Mouse (Mus musculus) neural tube, embryonic 11.5 days (tissue): ENCODE data around the gene Slco3a1. TPM values are rescaled to one million over a fixed set of nuclear protein-coding genes. Genes with fewer than 3 reads are reported as not detected.

Source experiments
- ATAC-seq: fragments of 200-750 bp; cut with Nextera tagmentation; 2 replicates; pipeline ENCODE4 v1.8.0; 2017; ENCODE audit warnings: moderate number of reproducible peaks, mild to moderate bottlenecking, moderate TSS enrichment, moderate library complexity; ENCODE audit not compliant: insufficient read depth, low FRiP score, low TSS enrichment
- DNase-seq: peaks from one replicate; pipeline ENCODE4 v3.0.0-alpha.2; 2015; ENCODE audit warnings: low spot score
- H3K27ac ChIP-seq: fragments of 300-500 bp; sonication (generic); 2 replicates; pipeline ENCODE4 v1.5.1; 2014; ENCODE audit warnings: low read depth, mild to moderate bottlenecking, low read length
- H3K27me3 ChIP-seq: fragments of 300-500 bp; sonication (generic); 2 replicates; pipeline ENCODE4 v1.6.1; 2014; ENCODE audit warnings: mild to moderate bottlenecking, low read length, mixed read lengths; ENCODE audit not compliant: control insufficient read depth, insufficient read depth
- H3K36me3 ChIP-seq: fragments of 300-500 bp; sonication (generic); 2 replicates; pipeline ENCODE4 v1.6.1; 2014; ENCODE audit warnings: mild to moderate bottlenecking, low read length, moderate library complexity, mixed read lengths; ENCODE audit not compliant: control insufficient read depth, insufficient read depth
- H3K4me1 ChIP-seq: fragments of 300-500 bp; sonication (generic); 2 replicates; pipeline ENCODE4 v1.6.1; 2014; ENCODE audit warnings: low read length, mixed read lengths; ENCODE audit not compliant: control insufficient read depth, insufficient read depth
- H3K4me2 ChIP-seq: fragments of 300-500 bp; sonication (generic); 2 replicates; pipeline ENCODE4 v1.6.1; 2014; ENCODE audit warnings: low read depth, mild to moderate bottlenecking, moderate library complexity
- H3K4me3 ChIP-seq: fragments of 300-500 bp; sonication (generic); 2 replicates; pipeline ENCODE4 v1.5.1; 2014; ENCODE audit warnings: low read depth, low read length
- H3K9ac ChIP-seq: fragments of 300-500 bp; sonication (generic); 2 replicates; pipeline ENCODE4 v1.6.1; 2014; ENCODE audit warnings: mild to moderate bottlenecking, low read length
- H3K9me3 ChIP-seq: fragments of 300-500 bp; sonication (generic); 2 replicates; pipeline ENCODE4 v1.6.1; 2016; ENCODE audit warnings: low read length; ENCODE audit not compliant: control insufficient read depth
- WGBS: fragments of 180-500 bp; shearing (Covaris S2); extraction: QIAGEN DNeasy Blood & Tissue Kit; methylation state at CpG from one replicate; pipeline ENCODE4 v1.1.7; 2014; 5-methylcytosine and 5-hydroxymethylcytosine counted together
- polyA plus RNA-seq: library from polyadenylated mRNA; unstranded; fragments of >200 nt; fragmentation: Nextera tagmentation; extraction: Ambion mirVana; gene quantifications from 2 replicates; pipeline ENCODE4 v1.2.1, GENCODE M21; 2014

The Slco3a1 gene
- polyA plus RNA-seq, 1 experiment from 2014 or later, result 13.0 TPM

DNA sequence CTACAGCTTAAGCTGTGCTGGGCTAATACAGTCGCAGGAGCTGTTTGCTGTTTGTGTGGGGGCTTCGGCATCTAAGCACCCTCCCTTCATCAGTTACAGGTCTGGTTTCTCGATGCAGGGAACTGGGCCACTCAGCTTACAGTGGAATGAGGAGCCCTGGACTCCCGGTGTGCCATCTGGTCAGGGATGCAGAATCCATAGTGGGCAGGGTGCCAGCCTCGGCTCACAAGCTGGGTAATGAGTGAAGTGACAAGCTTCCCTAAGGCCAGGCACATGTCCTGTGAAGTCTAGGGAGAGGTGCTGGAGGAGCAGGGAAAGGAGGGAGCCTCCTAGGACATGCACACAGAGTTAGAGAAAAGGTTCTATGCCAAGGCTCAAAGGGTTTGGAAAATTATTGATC, 168.3 kb downstream of the Slco3a1 start:
- H3K4me3 ChIP-seq, result no peak overlapping the region
- H3K27me3 ChIP-seq, result no peaks in the 10 kb centered on the region
- peaks cover 6% of the 10 kb centered on the region; the same call in 1 of the 2 replicates for H3K4me1 ChIP-seq
- WGBS, result 83% methylated on average over 5 of the region's 5 CpGs
- peak; percentile 3 for DNase-seq
- no peaks in the 10 kb centered on the region for H3K9me3 ChIP-seq
- no peak for ATAC-seq
- no peak overlapping the region for H3K9ac ChIP-seq
- H3K4me2 ChIP-seq, result no peak overlapping the region
- H3K27ac ChIP-seq, result no peak overlapping the region
- no peaks in the 10 kb centered on the region for H3K36me3 ChIP-seq

DNA sequence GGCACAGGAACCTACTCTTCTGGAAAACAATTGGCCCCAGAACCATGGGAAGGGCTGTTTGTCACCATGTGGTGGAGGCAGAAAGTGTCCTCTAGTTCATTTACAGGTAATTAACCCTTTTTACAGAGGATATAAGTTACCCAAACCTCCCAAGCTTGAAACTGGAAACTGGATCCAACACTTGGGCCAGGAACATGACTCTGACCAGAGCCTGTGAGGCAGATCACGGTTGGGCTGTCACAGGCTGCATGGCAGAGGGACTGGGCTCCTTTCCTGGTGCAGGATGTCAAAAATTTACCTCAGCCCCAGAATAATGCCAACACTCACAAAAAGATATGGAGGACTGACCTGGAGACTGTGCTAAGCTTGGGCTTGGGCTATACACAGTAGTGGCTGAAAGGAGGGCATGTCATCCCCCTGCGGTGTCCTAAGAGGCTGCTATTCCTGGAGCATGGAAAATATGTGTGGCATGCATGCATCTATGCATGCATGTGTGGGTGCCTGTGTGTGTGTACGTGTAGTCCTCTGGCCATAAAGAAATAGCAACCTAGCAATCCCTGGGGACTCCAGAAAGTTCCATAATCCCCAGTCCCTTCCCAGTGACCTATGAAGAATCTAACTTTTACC, 171.4 kb downstream of the Slco3a1 start:
- Histone ChIP-seq H3K4me3 (no peak overlapping the region), H3K4me2 (no peak overlapping the region), H3K36me3 (no peaks in the 10 kb centered on the region), H3K27me3 (no peaks in the 10 kb centered on the region), H3K9ac (no peak overlapping the region), H3K27ac (no peak overlapping the region), H3K4me1 (no peaks in the 10 kb centered on the region), H3K9me3 (no peaks in the 10 kb centered on the region)
- WGBS, result 88% methylated on average over 3 of the region's 3 CpGs
- no peak for ATAC-seq
- no peak for DNase-seq

DNA sequence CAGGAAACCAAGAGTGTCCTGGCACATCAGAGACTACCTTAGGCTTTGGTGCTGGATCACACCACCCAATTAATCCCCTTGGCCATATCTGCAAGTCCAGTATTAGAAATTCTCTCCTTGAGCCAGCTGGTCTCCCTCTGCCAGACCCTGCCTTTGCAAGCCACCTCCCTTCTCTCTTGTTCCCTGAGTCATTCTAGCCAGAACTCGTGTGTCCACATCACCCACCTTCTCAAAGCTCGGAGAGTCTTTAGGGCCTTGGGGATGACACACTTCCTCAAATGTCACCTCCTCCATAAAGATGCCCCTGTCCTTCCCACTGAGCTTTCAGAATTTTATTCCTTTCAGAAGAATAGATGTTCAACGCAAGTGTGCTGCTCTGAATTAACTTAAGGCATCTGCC, 172.3 kb downstream of the Slco3a1 start:
- H3K4me3 ChIP-seq, result no peak overlapping the region
- 78% methylated on average over 3 of the region's 3 CpGs for WGBS
- no peak overlapping the region for H3K9ac ChIP-seq
- no peak overlapping the region for H3K27ac ChIP-seq
- ATAC-seq (no peak), DNase-seq (no peak)
- H3K4me2 ChIP-seq, result no peak overlapping the region
- no peaks in the 10 kb centered on the region for H3K9me3 ChIP-seq
- no peaks in the 10 kb centered on the region for H3K27me3 ChIP-seq
- no peaks in the 10 kb centered on the region for H3K4me1 ChIP-seq
- no peaks in the 10 kb centered on the region for H3K36me3 ChIP-seq

DNA sequence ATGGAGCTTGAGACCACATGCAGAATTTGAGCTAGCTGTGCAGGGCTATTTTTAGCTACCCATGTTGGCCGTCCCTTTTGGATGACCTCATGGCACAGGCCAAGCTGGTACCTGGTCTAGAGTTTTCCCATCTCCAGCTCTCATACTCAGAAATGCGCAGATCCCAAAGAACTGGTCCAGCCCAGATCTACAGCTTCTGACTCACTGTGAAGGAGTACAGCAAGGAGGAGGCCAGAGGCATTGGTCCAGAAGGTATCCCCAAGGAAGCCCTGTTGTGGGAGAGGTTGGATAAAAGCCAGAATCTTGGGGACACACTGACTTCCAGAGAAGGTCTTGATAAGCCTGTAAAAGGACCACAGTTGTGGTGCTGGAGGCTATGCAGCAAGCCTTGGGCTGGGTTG, 172.7 kb downstream of the Slco3a1 start:
- DNase-seq (no peak), ATAC-seq (no peak)
- H3K27me3 ChIP-seq, result no peaks in the 10 kb centered on the region
- H3K27ac ChIP-seq, result no peak overlapping the region
- no peak overlapping the region for H3K4me3 ChIP-seq
- H3K9ac ChIP-seq, result no peak overlapping the region
- WGBS, result 85% methylated on average over 2 of the region's 2 CpGs
- no peaks in the 10 kb centered on the region for H3K4me1 ChIP-seq
- no peaks in the 10 kb centered on the region for H3K9me3 ChIP-seq
- no peaks in the 10 kb centered on the region for H3K36me3 ChIP-seq
- H3K4me2 ChIP-seq, result no peak overlapping the region

DNA sequence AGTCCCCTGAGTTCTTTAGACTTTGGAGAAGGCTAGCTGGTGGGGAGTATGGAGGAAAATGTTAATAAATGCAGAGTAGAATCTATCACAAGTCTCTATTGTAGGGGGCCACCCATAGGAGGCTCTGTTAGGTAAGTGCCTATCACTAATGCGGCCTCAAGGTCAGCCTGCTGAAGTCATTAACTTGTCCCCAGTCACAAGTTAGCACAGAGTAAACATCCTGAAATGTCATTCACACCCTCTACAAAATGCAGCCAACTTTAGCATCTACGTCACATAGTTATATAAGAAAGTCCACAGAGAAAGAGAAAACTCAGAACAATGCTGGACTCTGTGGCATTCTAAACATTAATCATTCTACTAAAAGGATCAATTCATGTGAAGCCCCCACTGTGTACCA, 173.5 kb downstream of the Slco3a1 start:
- Histone ChIP-seq H3K4me1 (no peaks in the 10 kb centered on the region), H3K27ac (no peak overlapping the region), H3K4me3 (no peak overlapping the region), H3K4me2 (no peak overlapping the region), H3K9me3 (no peaks in the 10 kb centered on the region), H3K27me3 (no peaks in the 10 kb centered on the region), H3K36me3 (no peaks in the 10 kb centered on the region), H3K9ac (no peak overlapping the region)
- DNase-seq, result no peak
- no peak for ATAC-seq
- 65% methylated on average over 2 of the region's 2 CpGs for WGBS

DNA sequence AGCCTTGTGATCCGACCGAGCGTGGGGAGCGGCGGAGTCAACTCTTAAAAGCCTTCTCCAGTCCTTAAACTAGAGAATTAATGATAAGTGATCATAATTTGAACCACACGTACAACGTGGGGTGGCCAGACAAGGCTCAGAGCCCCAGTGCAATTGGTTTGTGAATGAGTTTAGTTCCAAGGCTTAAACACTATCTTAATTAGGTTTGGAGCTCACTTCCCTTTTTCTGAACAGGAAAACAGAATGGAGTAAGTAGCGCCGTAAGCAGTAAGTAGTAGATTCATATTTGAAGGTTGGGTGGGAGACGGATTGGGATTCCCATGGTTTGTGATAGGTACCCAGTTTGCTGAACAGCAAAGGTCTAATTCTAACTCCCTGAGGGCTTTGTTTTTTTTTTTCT, 176.7 kb downstream of the Slco3a1 start:
- H3K4me2 ChIP-seq, result no peak overlapping the region
- DNase-seq, result no peak
- no peaks in the 10 kb centered on the region for H3K27me3 ChIP-seq
- H3K36me3 ChIP-seq, result no peaks in the 10 kb centered on the region
- no peaks in the 10 kb centered on the region for H3K9me3 ChIP-seq
- WGBS, result 85% methylated on average over 10 of the region's 10 CpGs
- no peak overlapping the region for H3K9ac ChIP-seq
- ATAC-seq, result no peak
- no peak overlapping the region for H3K27ac ChIP-seq
- H3K4me1 ChIP-seq, result no peaks in the 10 kb centered on the region
- H3K4me3 ChIP-seq, result no peak overlapping the region

DNA sequence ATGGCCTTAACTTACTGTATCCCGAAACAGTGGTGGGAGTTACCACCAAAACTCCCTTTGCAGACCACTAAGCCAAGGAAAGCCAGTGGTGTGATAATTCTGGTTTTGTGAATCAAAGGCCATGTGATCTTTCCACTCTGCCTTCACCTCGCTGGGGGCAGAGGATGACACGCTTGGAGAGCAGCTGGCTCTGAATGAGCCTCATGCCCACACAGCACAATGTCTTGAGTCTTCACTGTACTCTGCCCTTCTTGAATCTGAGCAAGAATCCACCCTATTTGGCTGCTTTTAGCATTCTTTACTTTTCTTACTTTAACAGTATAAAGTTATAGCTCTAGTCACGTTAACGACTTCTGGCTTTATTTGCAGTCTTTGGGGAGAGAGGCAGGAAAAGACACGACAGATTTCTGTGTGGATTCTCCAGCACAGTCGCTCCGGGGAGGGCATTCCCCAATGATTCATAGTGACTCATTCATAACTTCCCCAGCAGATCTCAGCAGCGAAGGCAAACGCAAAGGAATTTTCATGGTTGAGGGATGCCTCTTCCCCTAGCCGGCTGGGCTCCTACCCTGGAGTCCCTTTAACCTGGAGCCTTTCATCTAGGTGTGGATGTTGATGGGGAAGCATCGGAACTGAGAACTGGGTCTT, 178.1 kb downstream of the Slco3a1 start:
- Histone ChIP-seq H3K9ac (no peak overlapping the region), H3K4me3 (no peak overlapping the region), H3K27ac (no peak overlapping the region), H3K9me3 (no peaks in the 10 kb centered on the region), H3K4me2 (no peak overlapping the region), H3K36me3 (no peaks in the 10 kb centered on the region), H3K4me1 (no peaks in the 10 kb centered on the region), H3K27me3 (no peaks in the 10 kb centered on the region)
- ATAC-seq (no peak), DNase-seq (no peak)
- WGBS, result 70% methylated on average over 12 of the region's 12 CpGs

DNA sequence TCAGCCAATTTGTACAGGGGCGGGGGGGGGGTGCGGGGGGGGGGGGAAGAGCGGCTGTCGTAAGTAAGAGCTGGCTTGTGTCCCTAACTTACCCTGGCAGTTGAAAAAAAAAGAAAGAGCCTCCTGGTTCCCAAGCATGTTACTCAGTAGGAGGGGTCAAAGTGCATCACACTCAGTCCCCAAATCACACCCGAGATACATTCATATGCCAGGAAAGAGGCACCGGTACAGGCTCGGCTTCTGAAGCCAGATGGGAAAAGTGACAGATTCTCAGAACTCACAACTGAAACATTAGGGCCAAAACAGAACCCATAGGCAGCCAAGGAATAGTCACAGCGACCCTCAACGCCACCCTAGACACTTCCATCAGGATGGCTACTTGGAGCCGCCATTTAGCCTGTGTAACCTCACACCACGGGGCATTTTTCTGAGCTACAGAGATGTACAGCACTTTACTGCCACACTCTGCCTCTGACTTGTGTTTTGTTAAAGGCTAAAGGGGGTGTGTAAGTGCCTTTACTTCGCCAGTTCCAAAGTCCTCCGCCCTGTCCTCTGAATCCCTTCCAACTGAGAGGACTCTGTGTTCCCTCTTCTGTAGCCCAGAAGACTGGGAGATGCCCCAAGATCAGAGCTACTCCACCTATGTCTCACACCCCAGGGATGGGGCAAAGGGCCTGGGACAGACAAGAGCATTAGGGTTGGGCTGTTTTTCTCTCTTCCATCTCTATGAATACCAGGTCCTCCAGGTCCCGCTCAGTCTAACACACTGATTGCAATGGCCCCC, 179.2 kb downstream of the Slco3a1 start:
- no peak overlapping the region for H3K4me2 ChIP-seq
- H3K27me3 ChIP-seq, result no peaks in the 10 kb centered on the region
- 83% methylated on average over 12 of the region's 14 CpGs for WGBS
- no peak for DNase-seq
- no peak overlapping the region for H3K27ac ChIP-seq
- no peaks in the 10 kb centered on the region for H3K4me1 ChIP-seq
- no peaks in the 10 kb centered on the region for H3K36me3 ChIP-seq
- no peak for ATAC-seq
- H3K9me3 ChIP-seq, result no peaks in the 10 kb centered on the region
- H3K9ac ChIP-seq, result no peak overlapping the region
- no peak overlapping the region for H3K4me3 ChIP-seq

DNA sequence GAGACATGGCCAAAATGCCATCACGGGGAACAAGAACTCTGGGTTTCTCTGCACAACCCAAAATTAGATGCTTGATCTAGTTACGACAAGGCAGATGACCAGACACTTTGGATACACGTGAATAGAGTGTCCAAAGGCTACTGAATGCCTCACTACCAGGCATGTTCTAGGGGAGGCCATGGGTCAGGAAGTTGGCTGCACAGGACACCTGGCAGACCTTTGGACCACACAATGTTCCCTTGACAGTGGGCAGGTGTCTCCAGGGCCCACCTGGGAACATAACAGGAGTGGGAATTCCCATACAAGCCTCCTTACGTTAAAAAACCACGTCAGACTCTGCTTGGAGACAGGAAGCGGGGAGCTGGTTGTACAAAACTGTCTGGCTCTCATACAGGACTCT, 181.5 kb downstream of the Slco3a1 start:
- Histone ChIP-seq H3K27ac (no peak overlapping the region), H3K4me1 (no peaks in the 10 kb centered on the region), H3K9me3 (no peaks in the 10 kb centered on the region), H3K36me3 (no peaks in the 10 kb centered on the region), H3K27me3 (no peaks in the 10 kb centered on the region), H3K4me2 (no peak overlapping the region), H3K9ac (no peak overlapping the region), H3K4me3 (no peak overlapping the region)
- ATAC-seq, result no peak
- 87% methylated on average over 6 of the region's 6 CpGs for WGBS
- DNase-seq, result no peak
